Mouse (Mus musculus): ENCODE measurements around the gene Lima1. TPM values are rescaled to one million over a fixed set of nuclear protein-coding genes. Genes with fewer than 3 reads are reported as not detected.
A peak's percentile ranks its signal among the peaks of the same experiment; 100 is the strongest.

Gene Lima1
- total RNA-seq, 2 experiments from 2014 or later, result 7.9 to 9.8 TPM

DNA sequence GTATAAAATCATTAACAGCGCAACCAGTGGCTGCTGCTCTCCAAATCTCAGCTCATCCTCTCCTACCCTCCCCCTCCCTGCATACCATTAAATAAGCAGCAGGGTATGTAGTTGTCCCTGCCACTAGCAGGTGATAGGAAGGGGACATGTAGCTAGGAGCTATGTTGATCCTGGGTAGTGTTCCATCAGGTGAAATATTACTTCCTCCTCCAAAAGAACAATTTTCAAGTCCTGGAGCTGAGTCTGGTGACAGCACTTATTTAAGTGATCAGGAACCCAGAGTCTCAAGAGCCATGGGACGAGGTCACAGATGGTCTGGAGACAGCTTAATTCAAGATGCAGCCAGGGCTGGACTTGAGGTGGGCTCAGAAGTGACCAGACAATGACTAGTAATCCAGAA, 139.6 kb downstream of the Lima1 start:
- intact Hi-C loops (cut with DNase I), result no loop called here
- peak overlapping the region; percentile 0; the same call in 1 of the 2 replicates for H3K27ac ChIP-seq
- no peak for TF ChIP-seq CTCF (IDR thresholded peaks at IDR 0.05)
- DNase-seq, result peak; percentile 98
- no peak overlapping the region for H3K4me3 ChIP-seq

DNA sequence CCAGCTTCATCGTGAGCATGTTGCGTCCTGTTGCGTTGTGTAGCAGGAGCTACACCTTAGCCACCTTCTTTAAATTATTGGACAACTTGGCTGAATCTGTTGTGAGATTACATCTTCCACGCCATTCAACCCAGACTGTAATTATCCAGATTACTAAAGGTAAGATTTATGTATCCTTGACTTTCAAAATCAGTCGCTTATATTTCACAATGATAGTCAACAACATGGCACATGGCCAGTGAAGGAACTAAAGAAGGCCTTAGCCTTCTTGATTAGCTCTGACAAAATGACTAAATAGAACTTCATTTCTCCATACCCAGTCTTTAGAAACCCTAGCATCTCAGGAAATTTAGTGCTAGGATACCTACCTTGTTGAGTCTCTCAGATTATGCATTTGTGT, 142.1 kb downstream of the Lima1 start:
- intact Hi-C loops (cut with DNase I), result no loop called here
- no peak for DNase-seq
- TF ChIP-seq CTCF (IDR thresholded peaks at IDR 0.05), result no peak
- H3K4me3 ChIP-seq, result no peak overlapping the region
- H3K27ac ChIP-seq, result no peak overlapping the region

DNA sequence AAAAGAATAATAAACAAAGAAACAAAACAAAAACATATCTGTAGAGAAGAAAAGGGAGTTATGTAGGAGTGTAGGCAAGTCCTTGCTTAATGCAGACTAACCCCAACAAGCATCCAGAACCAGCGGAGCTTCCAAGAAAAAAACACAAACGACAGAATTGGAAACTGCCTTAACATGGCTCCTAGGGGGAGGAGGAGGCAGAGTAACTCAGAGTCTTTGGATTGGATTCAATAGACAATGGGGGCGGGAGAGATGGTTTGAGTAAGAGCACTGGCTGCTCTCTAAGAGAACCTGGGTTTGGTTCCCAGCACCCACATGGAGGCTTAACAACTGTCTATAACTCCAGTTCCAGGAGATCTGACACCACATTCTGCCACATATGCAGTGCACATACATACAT, 143.6 kb downstream of the Lima1 start:
- no peak overlapping the region for H3K4me3 ChIP-seq
- DNase-seq, result no peak
- no peak overlapping the region for H3K27ac ChIP-seq
- intact Hi-C loops (cut with DNase I), result no loop called here
- no peak for TF ChIP-seq CTCF (IDR thresholded peaks at IDR 0.05)

DNA sequence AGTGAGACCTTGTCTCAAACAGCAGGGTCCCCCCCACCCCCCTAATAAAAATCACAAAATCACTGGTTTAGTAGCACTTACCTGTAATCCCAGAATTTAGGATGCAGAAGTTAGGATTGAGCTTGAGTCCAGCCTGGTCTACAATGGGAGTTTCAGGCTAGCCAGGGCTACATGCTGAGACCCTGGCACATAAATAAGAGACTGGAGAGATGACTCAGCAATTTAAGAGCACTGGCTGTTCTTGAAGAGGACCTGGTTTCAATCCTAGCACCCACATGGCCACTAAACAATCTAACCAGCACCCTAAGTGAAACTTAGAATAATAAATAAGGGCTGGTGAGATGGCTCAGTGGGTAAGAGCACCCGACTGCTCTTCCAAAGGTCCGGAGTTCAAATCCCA, 144.1 kb downstream of the Lima1 start:
- no peak overlapping the region for H3K4me3 ChIP-seq
- TF ChIP-seq CTCF (IDR thresholded peaks at IDR 0.05), result no peak
- DNase-seq, result no peak
- H3K27ac ChIP-seq, result no peak overlapping the region
- intact Hi-C loops (cut with DNase I), result no loop called here

DNA sequence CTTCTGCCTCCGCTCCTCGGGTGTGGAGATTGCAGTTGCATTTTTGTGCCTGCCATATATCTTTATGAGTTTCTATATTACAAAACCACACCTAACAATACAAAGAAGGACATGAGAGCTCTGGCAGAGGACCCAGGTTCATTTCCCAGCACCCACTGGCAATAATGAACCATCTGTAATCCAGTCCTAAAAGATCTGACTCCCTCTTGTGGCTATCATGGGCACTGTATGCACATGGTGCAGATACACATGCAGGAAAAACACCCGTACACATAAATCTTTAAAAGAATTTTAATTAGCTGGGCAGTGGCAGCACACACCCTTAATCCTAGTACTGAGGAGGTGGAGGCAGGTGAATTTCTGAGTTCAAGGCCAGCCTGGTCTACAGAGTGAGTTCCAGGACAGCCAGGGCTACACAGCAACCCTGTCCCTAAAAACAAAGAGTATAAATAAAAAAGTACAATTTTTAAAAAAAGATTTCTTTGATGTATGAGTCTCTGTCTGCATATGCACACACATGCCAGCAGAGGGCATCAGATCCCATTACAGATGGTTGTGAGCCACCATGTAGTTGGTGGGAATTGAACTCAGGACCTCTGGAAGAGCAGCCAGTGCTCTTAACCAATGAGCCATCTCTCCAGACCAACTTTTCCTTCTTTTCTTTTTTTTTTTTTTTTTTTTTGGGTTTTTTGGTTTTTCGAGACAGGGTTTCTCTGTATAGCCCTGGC, 146.0 kb downstream of the Lima1 start:
- Histone ChIP-seq H3K4me3 (no peak overlapping the region), H3K27ac (no peak overlapping the region)
- DNase-seq, result no peak
- intact Hi-C loops (cut with DNase I), result loop anchor here (5.0 kb wide), 1 partner anchor 173 kb away; no protein-coding TSS in a partner anchor
- no peak for TF ChIP-seq CTCF (IDR thresholded peaks at IDR 0.05)

Other genes with a start within 250 kb of the Lima1 start
- under 1 TPM; 0.89 to 0.94 TPM for gene Racgap1, start 223.8 kb downstream of the Lima1 start, total RNA-seq (2021)
- under 1 TPM in 1 of 2 experiments, not detected in 1; 0.31 TPM for gene Asic1, start 205.1 kb downstream of the Lima1 start, total RNA-seq (2021)
- gene Smarcd1, start 173.3 kb downstream of the Lima1 start, total RNA-seq (2021), result 1 to 10 TPM; 6.9 to 7.2 TPM
- 1 to 10 TPM in 1 of 2 experiments, not detected in 1; 1.0 TPM for gene Gm17349, start 170.0 kb downstream of the Lima1 start, total RNA-seq (2021)
- gene Gpd1, start 157.9 kb downstream of the Lima1 start, total RNA-seq (2021), result 100 to 1,000 TPM; 381 to 575 TPM
- gene Cox14, start 149.8 kb downstream of the Lima1 start, total RNA-seq (2021), result 100 to 1,000 TPM; 145 to 166 TPM
- gene Cers5, start 102.6 kb downstream of the Lima1 start, total RNA-seq (2021), result 1 to 10 TPM; 4.6 to 5.4 TPM
- under 1 TPM; 0.05 to 0.11 TPM for gene Fam186a, start 91.6 kb upstream of the Lima1 start, total RNA-seq (2021)
- gene Larp4, start 94.6 kb upstream of the Lima1 start, total RNA-seq (2021), result 10 to 100 TPM; 48.6 to 61.9 TPM
- 1 to 10 TPM; 5.8 to 8.3 TPM for gene Dip2b, start 163.2 kb upstream of the Lima1 start, total RNA-seq (2021)

Measured in gastrocnemius, adult 2 months (tissue).